Mouse (Mus musculus) CH12.LX (cell line): ENCODE measurements at regions not wholly inside any gene's neighbourhood (a gene's known extent, or its start where the extent isn't known, plus 50 kb on each side); places are given as distances from the start of the nearest gene placed in this dataset.

ENCODE experiments used
- DNase-seq: peaks from one replicate; pipeline ENCODE4 v3.0.0-alpha.2; 2013; ENCODE audit errors: extremely low read depth
- H3K27ac ChIP-seq: 2 replicates; pipeline ENCODE4 v1.5.1; 2012; ENCODE audit warnings: low read depth, mild to moderate bottlenecking, control low read depth, moderate library complexity; ENCODE audit not compliant: insufficient read depth
- H3K27me3 ChIP-seq: replicated peaks from 2 replicates; pipeline ENCODE3; 2012; ENCODE audit warnings: inconsistent platforms
- H3K36me3 ChIP-seq, 2 experiments: replicated peaks in 1 of 2; 2 replicates each; pipeline versions ENCODE3 to v1.6.1; 2012; ENCODE audit warnings: inconsistent platforms in 1 of 2, low read length in 1 of 2, mild to moderate bottlenecking in 1 of 2, mixed read lengths in 1 of 2, moderate library complexity in 1 of 2; ENCODE audit not compliant: control insufficient read depth in 1 of 2, insufficient read depth in 1 of 2
- H3K4me1 ChIP-seq, 2 experiments: 2 replicates each; pipeline ENCODE4 v1.6.1; 2012; ENCODE audit warnings: inconsistent platforms in 1 of 2, moderate library complexity in 1 of 2; ENCODE audit not compliant: insufficient read depth in 2 of 2, control insufficient read depth in 1 of 2
- H3K4me2 ChIP-seq: 2 replicates; pipeline ENCODE4 v1.6.1; 2012; ENCODE audit warnings: low read depth, mild to moderate bottlenecking, control low read depth; ENCODE audit not compliant: poor library complexity, insufficient read depth, severe bottlenecking
- H3K4me3 ChIP-seq, 3 experiments: fragments of 150-350 bp in 1 of 3; sonication (generic) in 1 of 3; replicated peaks in 1 of 3; 2 replicates each; pipeline versions ENCODE3 to v1.5.1; 2011 to 2012; ENCODE audit warnings: low read depth in 2 of 3, low read length in 2 of 3, mild to moderate bottlenecking in 2 of 3, moderate library complexity in 2 of 3, control low read depth in 1 of 3, improper control_type of control experiment in 1 of 3, inconsistent platforms in 1 of 3, mixed read lengths in 1 of 3; ENCODE audit not compliant: poor library complexity in 1 of 3
- H3K79me2 ChIP-seq: replicated peaks from 2 replicates; pipeline ENCODE4 v1.6.1; 2012; ENCODE audit warnings: mild to moderate bottlenecking, moderate library complexity; ENCODE audit not compliant: control insufficient read depth, poor library complexity, insufficient read depth, severe bottlenecking; ENCODE audit errors: extremely low read depth
- H3K9ac ChIP-seq: 2 replicates; pipeline ENCODE4 v1.6.1; 2012; ENCODE audit warnings: low read depth, mild to moderate bottlenecking, control low read depth, moderate library complexity; ENCODE audit not compliant: insufficient read depth
- H3K9me3 ChIP-seq: replicated peaks from 2 replicates; pipeline ENCODE3; 2012; ENCODE audit warnings: low read length, inconsistent platforms, mixed read lengths
- BHLHE40 ChIP-seq: IDR thresholded peaks from 2 replicates; pipeline ENCODE4 v1.6.1; 2011; ENCODE audit warnings: mild to moderate bottlenecking, low read depth, low read length, improper control_type of control experiment
- CHD2 ChIP-seq: IDR thresholded peaks from 2 replicates; pipeline ENCODE4 v1.6.1; 2011; ENCODE audit warnings: low read length, improper control_type of control experiment
- ELF1 ChIP-seq: IDR thresholded peaks from 2 replicates; pipeline ENCODE4 v1.6.1; 2014; ENCODE audit warnings: low read depth, mild to moderate bottlenecking, inconsistent platforms, low read length, improper control_type of control experiment
- EP300 ChIP-seq: IDR thresholded peaks from 2 replicates; pipeline ENCODE4 v1.6.1; 2011; ENCODE audit warnings: low read length, improper control_type of control experiment
- ETS1 ChIP-seq: conservative IDR thresholded peaks from 2 replicates; pipeline ENCODE4 v1.6.1; 2012; ENCODE audit warnings: low read depth, mild to moderate bottlenecking, inconsistent platforms, low read length, improper control_type of control experiment, moderate library complexity
- GABPA ChIP-seq: IDR thresholded peaks from 2 replicates; pipeline ENCODE4 v1.6.1; 2012; ENCODE audit warnings: low read depth, low read length, improper control_type of control experiment, inconsistent platforms; ENCODE audit not compliant: insufficient replicate concordance
- IRF4 ChIP-seq: IDR thresholded peaks from 2 replicates; pipeline ENCODE4 v1.6.1; 2014; ENCODE audit warnings: low read depth, mild to moderate bottlenecking, inconsistent platforms, low read length, improper control_type of control experiment
- JUND ChIP-seq: conservative IDR thresholded peaks from 2 replicates; pipeline ENCODE4 v1.6.1; 2011; ENCODE audit warnings: low read depth, low read length, improper control_type of control experiment
- MAX ChIP-seq: IDR thresholded peaks from 2 replicates; pipeline ENCODE4 v1.6.1; 2011; ENCODE audit warnings: low read length, improper control_type of control experiment
- MXI1 ChIP-seq: IDR thresholded peaks from 2 replicates; pipeline ENCODE4 v1.6.1; 2011; ENCODE audit warnings: mild to moderate bottlenecking, low read depth, low read length, improper control_type of control experiment
- MYC ChIP-seq: IDR thresholded peaks from 2 replicates; pipeline ENCODE4 v1.6.1; 2011; ENCODE audit warnings: low read depth, mild to moderate bottlenecking, improper control_type of control experiment, low read length
- PAX5 ChIP-seq: IDR thresholded peaks from 2 replicates; pipeline ENCODE4 v1.6.1; 2012; ENCODE audit warnings: low read length, inconsistent platforms, mixed read lengths
- POLR2AphosphoS2 ChIP-seq: IDR thresholded peaks from 2 replicates; pipeline ENCODE4 v1.6.1; 2011; ENCODE audit warnings: low read depth, low read length, improper control_type of control experiment
- RAD21 ChIP-seq: IDR thresholded peaks from 2 replicates; pipeline ENCODE4 v1.6.1; 2011; ENCODE audit warnings: low read depth, mild to moderate bottlenecking, low read length, improper control_type of control experiment, moderate library complexity
- TCF12 ChIP-seq: IDR thresholded peaks from 2 replicates; pipeline ENCODE4 v1.6.1; 2014; ENCODE audit warnings: low read depth, mild to moderate bottlenecking, inconsistent platforms, low read length, improper control_type of control experiment
- UBTF ChIP-seq: IDR thresholded peaks from 2 replicates; pipeline ENCODE4 v1.6.1; 2012; ENCODE audit warnings: low read depth, mild to moderate bottlenecking, inconsistent platforms, low read length, improper control_type of control experiment, moderate library complexity
- USF1 ChIP-seq: IDR thresholded peaks from 2 replicates; pipeline ENCODE4 v1.6.1; 2014; ENCODE audit warnings: low read depth, mild to moderate bottlenecking, inconsistent platforms, low read length, improper control_type of control experiment
- USF2 ChIP-seq: conservative IDR thresholded peaks from 2 replicates; pipeline ENCODE4 v1.6.1; 2011; ENCODE audit warnings: low read depth, low read length, improper control_type of control experiment
- ZKSCAN1 ChIP-seq: IDR thresholded peaks from 2 replicates; pipeline ENCODE4 v1.6.1; 2012; ENCODE audit warnings: low read depth, inconsistent platforms, low read length, improper control_type of control experiment, borderline replicate concordance
- dilution Hi-C: fragments of 300-500 bp; cut with MboI; formaldehyde crosslinking; loops from 2 replicates; pipeline ENCODE4 v1.14.3; 2020; ENCODE audit warnings: low sequenced_read_pairs; ENCODE audit not compliant: extremely low pct_unique_long_range_greater_than_20kb, extremely low pct_ligation_motif_present
- in situ Hi-C: fragments of 300-500 bp; cut with MboI; formaldehyde crosslinking; loops from 3 replicates; pipeline ENCODE4 v1.14.3; 2019; ENCODE audit warnings: low sequenced_read_pairs, low pct_ligation_motif_present, low pct_unique_long_range_greater_than_20kb, mixed read lengths

DNA sequence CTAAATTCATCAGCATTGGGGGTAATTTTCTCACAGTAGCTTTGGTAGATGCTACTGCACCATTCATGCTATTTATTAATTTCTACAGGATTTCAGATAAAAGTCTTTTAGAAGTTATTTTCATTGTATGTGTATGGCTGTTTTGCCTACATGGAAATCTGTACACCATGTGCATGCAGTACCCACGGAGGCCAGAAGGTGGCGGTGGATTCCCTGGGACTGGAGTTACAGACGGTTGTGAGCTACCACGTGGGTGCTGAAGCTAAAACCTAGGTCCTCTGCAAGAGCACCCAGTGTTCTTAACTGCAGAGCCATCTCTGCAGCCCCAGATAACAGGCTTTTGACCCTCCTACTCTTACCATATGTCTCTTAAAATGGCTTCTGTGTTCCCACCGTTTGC, 176.7 kb upstream of the Fam19a5 start:
- Histone ChIP-seq H3K27ac (no peak overlapping the region), H3K27me3 (no peaks in the 10 kb centered on the region), H3K4me2 (no peak overlapping the region), H3K79me2 (no peaks in the 10 kb centered on the region), H3K4me1 (no peaks in the 10 kb centered on the region), H3K36me3 (no peaks in the 10 kb centered on the region), H3K9me3 (peaks cover 81% of the 10 kb centered on the region), H3K4me3 (no peak overlapping the region), H3K9ac (no peak overlapping the region)
- TF ChIP-seq USF1, result no peak
- no peak for TF ChIP-seq GABPA
- no peak for TF ChIP-seq PAX5
- TF ChIP-seq ETS1, result no peak
- no peak for TF ChIP-seq JUND
- no peak for TF ChIP-seq USF2
- TF ChIP-seq EP300, result no peak
- no peak for TF ChIP-seq TCF12
- TF ChIP-seq ZKSCAN1, result no peak
- no peak for TF ChIP-seq MAX
- no peak for TF ChIP-seq MXI1
- TF ChIP-seq UBTF, result no peak
- TF ChIP-seq CHD2, result no peak
- TF ChIP-seq MYC, result no peak
- TF ChIP-seq RAD21, result no peak; the same call in 1 of the 2 replicates
- dilution Hi-C loops (no loop called here), in situ Hi-C loops (no loop called here)
- no peak for DNase-seq

DNA sequence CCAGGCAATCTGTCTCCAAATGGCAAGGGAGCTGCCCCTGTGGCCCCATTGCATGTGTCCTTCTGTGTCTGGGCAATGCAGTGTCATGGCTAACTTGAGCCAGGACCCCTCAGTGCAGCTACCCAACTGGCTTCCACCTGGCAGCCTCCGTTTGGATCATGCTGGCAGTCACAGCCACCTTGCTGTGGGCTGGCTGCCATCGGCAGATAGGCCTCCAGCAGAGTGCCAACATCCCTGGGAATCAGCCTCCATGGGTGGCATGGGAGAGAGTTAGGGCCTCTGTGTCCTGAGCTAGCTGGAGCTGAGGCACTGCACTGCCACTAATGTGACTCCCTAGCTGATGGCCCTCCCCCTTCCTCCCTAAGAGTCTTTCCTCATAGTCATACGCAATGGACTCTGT, 174.7 kb upstream of the Fam19a5 start:
- TF ChIP-seq BHLHE40 (no peak), ELF1 (no peak), USF2 (no peak), IRF4 (no peak), POLR2AphosphoS2 (no peak), TCF12 (no peak), MYC (no peak)
- no peak overlapping the region for H3K27ac ChIP-seq
- H3K4me1 ChIP-seq, result no peaks in the 10 kb centered on the region
- no peak overlapping the region for H3K4me2 ChIP-seq
- peaks cover 85% of the 10 kb centered on the region for H3K9me3 ChIP-seq
- in situ Hi-C loops, result no loop called here
- dilution Hi-C loops, result no loop called here
- no peaks in the 10 kb centered on the region for H3K36me3 ChIP-seq
- no peak overlapping the region for H3K4me3 ChIP-seq
- no peaks in the 10 kb centered on the region for H3K79me2 ChIP-seq
- no peaks in the 10 kb centered on the region for H3K27me3 ChIP-seq
- DNase-seq, result no peak
- no peak overlapping the region for H3K9ac ChIP-seq
